Mouse (Mus musculus) kidney, adult 9 months (tissue): ENCODE data around the gene Slc26a8.
A peak's percentile ranks its signal among the peaks of the same experiment; 100 is the strongest.

Experiments used
- DNase-seq: peaks from one replicate; pipeline ENCODE4 v3.0.0; 2022

Gene Slc26a8

DNA sequence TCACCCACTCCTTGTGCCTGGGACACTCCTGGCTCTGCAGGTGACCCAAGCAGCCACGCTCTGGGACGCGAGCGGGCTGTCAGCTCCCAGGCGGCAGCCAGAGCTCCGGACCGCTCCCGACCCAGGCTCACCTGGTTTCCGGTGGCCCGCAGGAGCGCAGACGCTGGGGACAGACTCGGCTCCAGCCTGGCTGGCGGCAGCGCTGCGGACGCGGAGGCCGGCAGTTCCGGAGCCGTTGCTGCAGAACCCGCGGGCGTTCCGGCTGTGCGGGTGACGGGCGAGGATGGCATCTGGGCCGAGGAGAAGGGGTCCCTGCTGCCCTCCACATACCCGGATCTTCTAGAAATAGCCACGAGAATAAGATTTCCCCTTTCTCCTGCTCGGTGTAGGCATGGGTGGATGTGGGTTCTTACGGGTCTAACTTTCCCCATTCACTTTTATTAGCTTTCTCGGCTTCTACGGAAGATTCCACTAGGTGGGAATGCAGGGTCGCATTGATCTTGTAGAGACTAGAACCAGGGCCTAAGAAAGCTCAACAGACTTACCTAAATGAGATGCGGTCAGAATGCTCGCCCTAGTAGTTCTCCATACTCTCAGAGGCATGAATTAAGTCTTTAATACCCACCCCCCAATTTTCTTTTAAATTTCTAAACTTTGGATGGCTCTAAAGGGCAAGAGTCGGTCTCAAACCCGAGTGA, at the start of gene Slc26a8:
Gene Slc26a8, minus strand, starts transcription at position 648 of the 698 bp plus-strand sequence.
- no peak for DNase-seq

GRCm38 (mm10) chr17:28739244-28739643, 49.2 kb upstream of the Slc26a8 start:
- no peak for DNase-seq

GRCm38 (mm10) chr17:28737973-28738372, 47.9 kb upstream of the Slc26a8 start:
- no peak for DNase-seq

- DNase-seq, result no peak
Observed at GRCm38 (mm10) chr17:28736486-28736885, 46.5 kb upstream of the Slc26a8 start.

DNA sequence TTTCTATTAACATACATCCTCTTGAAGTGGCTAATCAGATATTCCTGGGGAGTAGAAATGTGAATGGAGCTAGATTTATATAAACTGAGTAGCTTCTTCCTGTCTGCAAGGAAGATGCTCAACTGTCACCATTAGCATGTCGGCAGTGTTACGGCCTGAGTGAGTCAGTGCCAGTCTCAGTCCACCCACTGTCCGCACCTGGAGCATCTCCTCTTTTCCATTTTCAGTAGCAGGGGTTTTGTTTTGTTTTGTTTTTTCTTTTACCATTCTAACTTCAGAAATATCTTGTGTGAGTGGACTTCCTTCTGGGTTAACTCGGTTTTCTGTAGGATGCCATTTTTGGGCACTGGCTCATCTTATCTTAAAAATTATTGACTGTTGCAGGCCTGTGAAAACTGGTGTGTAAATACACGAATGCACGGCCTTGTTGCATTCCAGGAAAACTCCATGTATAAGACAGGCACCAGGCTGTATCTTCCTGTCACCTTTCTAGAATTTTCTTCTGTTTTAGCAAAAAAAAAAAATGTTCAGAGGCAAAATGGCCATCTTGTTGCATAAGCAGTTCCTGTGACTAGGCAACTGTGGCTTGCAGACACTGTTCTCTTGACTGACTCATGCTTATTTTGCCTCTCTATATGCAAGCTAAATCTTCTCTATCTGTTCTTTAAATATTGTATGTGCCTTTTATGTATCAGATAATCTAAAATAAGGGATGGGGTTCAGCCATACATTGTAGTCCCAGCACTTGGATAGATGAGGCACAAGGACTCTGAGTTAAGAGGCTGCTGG, 45.5 kb upstream of the Slc26a8 start:
- no peak for DNase-seq

- DNase-seq, result peak; percentile 76
Observed at GRCm38 (mm10) chr17:28727511-28727910, 37.5 kb upstream of the Slc26a8 start.

DNA sequence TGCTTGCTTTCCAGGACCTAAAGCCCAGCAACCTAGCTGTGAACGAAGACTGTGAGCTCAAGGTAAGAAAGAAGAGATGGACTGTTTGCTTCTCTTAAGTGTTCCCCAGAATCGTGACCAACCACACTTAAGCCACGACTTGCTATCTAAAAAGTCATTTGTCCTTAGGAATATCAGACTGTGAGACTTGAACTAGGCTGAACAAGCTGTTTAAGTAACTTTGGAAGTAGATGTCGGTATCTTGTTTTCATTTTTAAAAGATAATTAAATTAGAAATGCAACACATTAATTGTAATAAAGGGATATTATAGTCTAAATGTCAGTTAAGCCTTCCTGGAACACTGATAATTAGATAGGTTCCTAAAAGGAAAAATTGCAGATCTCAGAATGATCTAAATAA, 35.8 kb upstream of the Slc26a8 start, which contains the start of gene AC170998.1:
Gene AC170998.1, plus strand, starts transcription at position 301 of the 400 bp plus-strand sequence.
- DNase-seq, result no peak

DNA sequence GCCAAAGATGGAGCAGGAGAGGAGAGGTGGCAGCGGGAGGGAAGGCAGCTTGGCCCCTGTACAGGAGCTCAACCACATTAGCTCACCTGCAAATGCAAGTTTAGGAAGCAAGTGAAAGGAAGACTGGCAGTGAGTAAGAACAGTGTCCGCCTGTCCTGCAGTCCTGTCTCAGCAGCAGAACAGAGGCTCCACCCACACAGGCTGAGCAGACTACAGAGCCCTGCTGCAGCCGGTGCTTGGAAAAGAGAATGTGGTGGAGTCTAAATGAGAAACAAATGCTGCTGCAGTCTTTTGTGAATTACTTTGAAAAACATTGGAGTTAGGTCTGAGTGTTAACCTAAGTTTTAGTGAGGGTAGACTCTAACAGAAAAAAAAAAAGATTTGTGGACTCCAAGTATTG, 27.5 kb upstream of the Slc26a8 start:
- no peak for DNase-seq

- DNase-seq, result no peak
Observed at GRCm38 (mm10) chr17:28715832-28716548, 26.0 kb upstream of the Slc26a8 start.

- DNase-seq, result no peak
Observed at GRCm38 (mm10) chr17:28714006-28714405, 24.0 kb upstream of the Slc26a8 start.

DNA sequence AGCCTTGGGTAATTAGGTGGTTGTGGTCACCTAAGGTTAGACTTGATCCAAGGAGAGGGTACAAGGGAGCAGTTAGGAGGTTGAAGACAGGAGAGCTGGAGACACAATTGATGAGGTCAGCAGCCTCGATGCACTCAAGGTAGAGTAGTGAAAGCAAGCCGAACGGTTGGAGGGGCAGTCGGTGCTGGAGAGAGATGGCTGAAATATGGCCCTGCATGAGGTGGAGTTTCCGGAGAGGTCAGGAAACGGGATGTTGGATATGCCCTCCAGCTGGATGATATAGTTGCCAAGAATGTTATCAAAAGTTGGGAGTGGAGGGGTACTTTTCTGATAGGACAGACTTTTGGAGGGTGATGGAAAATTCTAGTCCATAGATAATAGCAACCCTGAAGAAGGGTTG, 22.3 kb upstream of the Slc26a8 start:
- DNase-seq, result no peak

GRCm38 (mm10) chr17:28711237-28711636, 21.2 kb upstream of the Slc26a8 start:
- peak; percentile 74 for DNase-seq

DNA sequence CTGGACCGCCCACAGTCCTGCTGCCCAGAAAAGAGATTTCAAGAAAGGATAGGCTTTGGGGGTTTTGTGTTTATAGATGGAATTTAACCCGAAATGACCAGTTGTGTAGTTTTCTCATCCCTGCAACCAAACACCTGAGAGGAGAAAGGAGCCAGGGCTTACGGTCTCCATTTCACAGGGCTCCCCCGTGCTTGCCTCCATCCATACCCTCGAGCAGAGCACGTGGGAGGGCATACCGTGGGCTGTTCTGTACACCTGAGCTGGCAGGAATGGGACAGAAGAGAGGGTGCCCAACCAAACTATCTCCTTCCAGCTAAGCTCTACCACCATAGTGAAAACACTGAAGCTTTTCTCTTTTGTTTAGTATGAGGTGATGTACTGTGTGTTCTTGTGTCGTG, 20.3 kb upstream of the Slc26a8 start:
- no peak for DNase-seq

DNA sequence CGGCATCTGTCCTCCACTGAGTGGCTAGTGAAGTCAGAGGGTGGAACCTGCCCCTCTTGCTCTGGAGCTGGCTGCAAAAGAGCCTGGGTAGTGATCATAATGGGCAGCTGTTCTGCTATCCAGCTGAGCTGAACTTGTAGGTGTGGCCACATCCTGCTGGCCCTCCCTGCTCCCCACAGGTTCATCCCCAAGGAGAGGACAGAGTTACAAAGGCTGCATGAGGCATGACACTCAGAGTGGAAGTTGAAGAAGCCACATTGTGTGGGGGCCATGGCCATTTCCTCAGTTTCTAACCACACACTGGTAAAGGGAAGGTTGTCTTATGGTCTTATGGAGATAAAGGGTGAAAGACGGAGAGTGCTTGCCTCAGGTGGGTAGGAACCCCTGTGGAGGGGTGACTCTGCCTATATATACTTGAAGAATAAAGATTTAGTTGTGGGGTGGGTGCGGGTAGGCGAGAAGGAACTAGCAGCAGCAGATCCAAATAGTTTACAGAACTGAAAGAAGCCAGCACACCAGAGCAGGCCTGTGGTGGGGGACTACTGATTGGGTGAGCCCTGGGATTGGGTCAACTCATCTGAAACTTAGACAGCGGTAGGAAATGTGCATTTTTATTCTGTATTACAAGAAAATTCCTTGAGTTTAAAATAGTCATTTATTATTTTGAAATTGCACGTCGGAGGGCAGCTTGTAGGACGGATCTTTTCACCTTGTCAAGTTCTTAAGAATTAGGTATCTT, 19.7 kb upstream of the Slc26a8 start:
- DNase-seq, result peak; percentile 59

DNA sequence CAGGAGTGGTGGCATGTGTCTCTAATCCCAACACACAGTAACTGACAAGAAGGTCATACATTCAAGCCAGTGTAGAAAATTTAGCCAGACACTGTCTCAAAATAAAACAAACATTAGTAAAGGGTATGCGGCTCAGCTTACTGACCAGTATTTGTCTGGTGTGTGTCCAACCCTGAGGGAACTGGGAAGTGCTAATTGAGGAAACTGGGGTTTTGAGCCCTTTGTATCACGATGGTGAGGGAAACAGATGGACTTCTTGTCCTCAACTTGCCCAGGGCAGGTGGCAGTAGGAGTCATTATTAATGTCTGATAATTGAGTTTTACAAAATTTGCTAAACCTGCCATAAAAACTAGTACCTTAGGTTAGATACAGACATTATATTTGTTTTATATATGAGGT, 19.0 kb upstream of the Slc26a8 start:
- no peak for DNase-seq

- peak; percentile 64 for DNase-seq
Observed at GRCm38 (mm10) chr17:28707816-28708215, 17.8 kb upstream of the Slc26a8 start.

- DNase-seq, result no peak
Observed at GRCm38 (mm10) chr17:28707136-28707627, 17.1 kb upstream of the Slc26a8 start.

DNA sequence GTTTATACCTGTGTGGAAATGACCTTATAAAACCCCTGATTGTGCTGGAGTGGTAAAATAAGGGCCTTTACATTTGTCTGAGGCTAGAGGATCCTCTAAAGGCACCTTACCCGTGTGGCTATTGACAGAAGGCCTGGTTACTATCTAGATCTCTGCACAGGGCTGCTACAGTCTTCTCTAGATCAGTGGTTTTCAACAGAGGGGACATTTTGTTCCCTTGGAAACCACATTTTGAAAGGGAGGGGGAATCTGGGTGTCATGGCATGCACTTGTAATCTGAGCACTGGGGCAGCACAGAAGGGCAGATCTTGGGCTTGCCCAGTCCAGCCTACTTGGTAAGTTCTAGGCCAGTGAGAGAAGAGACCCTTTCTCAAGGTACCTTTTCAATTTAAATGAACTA, 16.7 kb upstream of the Slc26a8 start:
- DNase-seq, result no peak

DNA sequence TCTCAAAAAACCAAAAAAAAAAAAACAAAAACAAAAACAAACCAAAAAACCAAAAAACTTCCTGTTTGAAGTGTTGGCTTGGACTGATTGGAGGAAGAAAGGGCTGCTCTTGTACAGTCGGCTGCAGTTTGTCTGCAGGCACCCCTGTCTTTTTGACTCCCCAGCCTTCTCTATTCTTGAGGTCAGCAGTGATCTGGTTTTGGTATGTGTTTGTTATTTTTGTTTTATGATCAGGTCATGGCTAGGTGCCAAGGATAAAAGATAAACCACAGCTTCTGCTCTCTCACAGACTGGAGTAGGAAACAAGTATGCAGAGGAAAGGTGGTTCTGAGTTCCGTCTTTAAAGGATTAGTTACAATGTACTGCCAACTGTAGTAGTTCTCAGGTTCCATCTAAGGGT, 12.6 kb upstream of the Slc26a8 start:
- DNase-seq, result peak; percentile 62

DNA sequence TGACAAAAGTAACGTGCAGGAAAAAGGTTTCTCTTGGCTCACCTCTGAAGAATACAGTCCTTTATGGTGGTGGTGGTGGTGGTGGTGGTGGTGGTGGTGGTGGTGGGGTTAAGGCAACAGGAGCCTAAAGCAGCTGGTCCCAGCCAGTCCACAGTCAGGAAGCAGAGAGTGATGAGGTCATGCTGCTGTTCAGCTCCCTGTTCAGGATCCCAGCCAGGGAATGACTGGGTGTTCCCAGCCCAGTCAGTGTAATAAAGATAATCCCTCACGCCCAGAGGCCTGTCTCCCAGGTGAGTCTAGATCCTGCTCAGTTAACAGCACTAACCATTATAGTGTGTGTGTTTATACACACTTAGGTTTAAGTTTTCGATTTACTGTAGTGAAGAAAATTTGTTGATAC, 11.7 kb upstream of the Slc26a8 start:
- no peak for DNase-seq

DNA sequence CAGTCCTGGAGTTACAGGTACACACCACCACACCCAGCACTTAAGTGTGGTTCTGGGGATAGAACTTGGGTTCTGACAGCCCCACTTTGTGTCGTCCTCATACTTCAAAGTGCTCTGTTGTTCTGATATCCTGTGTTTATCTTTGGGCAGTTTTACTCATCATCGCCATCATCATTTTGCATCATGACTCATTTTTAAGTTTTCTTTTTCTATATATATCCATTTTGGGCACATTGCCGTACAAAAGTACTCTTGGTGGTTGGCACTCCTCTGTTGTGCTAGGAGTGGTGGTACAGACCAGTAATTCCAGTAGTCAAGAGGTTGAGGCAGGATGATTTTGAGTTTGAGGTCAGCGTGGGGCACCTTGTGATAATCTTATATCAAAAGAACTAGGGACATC, 11.1 kb upstream of the Slc26a8 start:
- no peak for DNase-seq

- DNase-seq, result no peak
Observed at GRCm38 (mm10) chr17:28699789-28700188, 9.8 kb upstream of the Slc26a8 start.

DNA sequence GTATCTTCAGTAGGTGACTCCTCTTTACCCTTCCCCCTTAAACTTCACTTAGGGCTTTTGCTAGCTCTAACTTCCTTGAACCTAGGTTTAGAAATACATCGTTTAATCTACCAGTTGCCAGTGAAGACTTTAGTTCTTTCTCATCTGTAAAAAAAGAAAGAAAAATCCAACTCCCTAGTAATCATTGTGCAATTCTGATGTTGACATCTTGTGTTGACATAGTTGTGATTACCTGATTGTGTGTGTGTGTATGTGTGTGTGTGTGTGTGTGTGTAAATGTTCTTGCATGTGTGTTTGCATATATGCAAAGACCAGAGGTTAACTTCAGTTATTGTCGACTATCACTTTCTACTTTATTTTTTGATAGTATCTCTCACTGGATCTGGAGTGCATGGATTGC, 8.6 kb upstream of the Slc26a8 start:
- no peak for DNase-seq
